Mouse (Mus musculus) kidney, embryonic 16.5 days (tissue): ENCODE results near the gene Fhad1. TPM values are rescaled to one million over a fixed set of nuclear protein-coding genes. Genes with fewer than 3 reads are reported as not detected.

Experiments used
- ATAC-seq: fragments of 200-750 bp; cut with Nextera tagmentation; 2 replicates; pipeline ENCODE4 v1.8.0; 2017; ENCODE audit warnings: moderate TSS enrichment; ENCODE audit not compliant: low FRiP score, low TSS enrichment
- H3K27ac ChIP-seq: fragments of 300-500 bp; sonication (generic); 2 replicates; pipeline ENCODE4 v1.5.1; 2014; ENCODE audit warnings: low read length
- H3K27me3 ChIP-seq: fragments of 300-500 bp; sonication (generic); 2 replicates; pipeline ENCODE4 v1.6.1; 2014; ENCODE audit warnings: low read length, control low read depth, mixed read lengths; ENCODE audit not compliant: insufficient read depth
- H3K36me3 ChIP-seq: fragments of 300-500 bp; sonication (generic); 2 replicates; pipeline ENCODE4 v1.6.1; 2014; ENCODE audit warnings: low read length, control low read depth, mixed read lengths; ENCODE audit not compliant: insufficient read depth
- H3K4me1 ChIP-seq: fragments of 300-500 bp; sonication (generic); 2 replicates; pipeline ENCODE4 v1.6.1; 2014; ENCODE audit warnings: low read length, control low read depth, mixed read lengths; ENCODE audit not compliant: insufficient read depth
- H3K4me2 ChIP-seq: fragments of 300-500 bp; sonication (generic); replicated peaks from 2 replicates; pipeline ENCODE4 v1.6.1; 2014; ENCODE audit warnings: low read depth, low read length
- H3K4me3 ChIP-seq: fragments of 300-500 bp; sonication (generic); 2 replicates; pipeline ENCODE4 v1.5.1; 2014; ENCODE audit warnings: mild to moderate bottlenecking, low read length
- H3K9ac ChIP-seq: fragments of 300-500 bp; sonication (generic); replicated peaks from 2 replicates; pipeline ENCODE4 v1.6.1; 2014; ENCODE audit warnings: low read length
- H3K9me3 ChIP-seq: fragments of 300-500 bp; sonication (generic); 2 replicates; pipeline ENCODE4 v1.6.1; 2016; ENCODE audit warnings: low read length, control low read depth
- WGBS: fragments of 180-500 bp; shearing (Covaris S2); extraction: QIAGEN DNeasy Blood & Tissue Kit; methylation state at CpG from one replicate; pipeline ENCODE4 v1.1.7; 2014; 5-methylcytosine and 5-hydroxymethylcytosine counted together
- polyA plus RNA-seq: library from polyadenylated mRNA; unstranded; fragments of >200 nt; fragmentation: Nextera tagmentation; extraction: Ambion mirVana; gene quantifications from 2 replicates; pipeline ENCODE4 v1.2.1, GENCODE M21; 2015

Gene Fhad1
- polyA plus RNA-seq, 1 experiment from 2014 or later: 0.74 TPM

DNA sequence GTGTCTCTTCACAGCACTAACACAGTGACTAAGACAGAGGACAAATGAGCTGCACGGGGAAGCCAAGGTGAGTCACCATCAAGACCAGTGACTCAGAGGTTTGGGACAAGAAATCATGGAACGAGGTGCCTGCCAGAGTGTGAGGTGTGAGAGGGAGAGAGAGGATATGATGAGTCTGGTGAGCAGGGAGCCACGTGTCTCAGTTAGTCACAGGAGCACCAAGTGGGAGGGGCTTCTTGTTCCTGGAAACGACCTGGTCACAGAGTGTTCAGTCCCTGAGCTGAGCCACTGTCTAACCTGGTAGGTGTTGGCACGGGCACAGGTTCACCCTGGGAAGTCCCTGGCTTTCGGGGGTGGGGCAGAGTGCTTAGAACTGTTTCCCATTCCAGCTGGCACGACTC is 86.0 kb downstream of the Fhad1 start:
- no peaks in the 10 kb centered on the region for H3K9me3 ChIP-seq
- no peak overlapping the region for H3K27ac ChIP-seq
- 55% methylated on average over 7 of the region's 7 CpGs for WGBS
- no peaks in the 10 kb centered on the region for H3K27me3 ChIP-seq
- no peak for ATAC-seq
- no peak overlapping the region for H3K9ac ChIP-seq
- no peaks in the 10 kb centered on the region for H3K36me3 ChIP-seq
- H3K4me2 ChIP-seq: no peak overlapping the region
- peaks cover 17% of the 10 kb centered on the region for H3K4me1 ChIP-seq
- no peak overlapping the region for H3K4me3 ChIP-seq

DNA sequence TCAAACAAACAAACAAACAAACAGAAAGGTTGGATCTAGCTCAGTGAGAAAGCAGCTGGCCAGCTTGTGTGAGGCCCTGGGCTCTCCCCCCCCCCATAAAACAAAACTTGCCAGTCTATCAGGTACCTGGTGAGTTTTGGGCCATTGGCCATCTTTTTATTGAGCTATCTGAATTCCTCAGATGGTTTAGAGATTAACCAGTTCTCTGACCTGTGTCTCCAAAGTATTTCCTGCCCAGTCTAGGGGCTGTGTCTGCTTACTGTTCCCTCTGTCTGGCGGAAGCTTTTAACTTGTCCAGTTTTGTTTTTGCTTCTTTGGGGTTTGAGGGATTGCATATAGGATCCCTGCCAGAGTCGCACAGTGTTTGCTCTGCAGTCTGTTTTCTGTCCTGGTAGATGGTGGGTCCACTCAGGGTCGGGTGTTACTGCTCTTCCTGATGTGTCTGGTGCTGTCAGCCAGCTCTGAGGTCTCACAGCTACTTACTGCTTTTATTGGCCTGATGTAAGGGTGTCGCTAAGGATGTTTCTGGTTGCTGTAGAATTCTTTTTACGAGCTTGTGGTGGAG is 89.0 kb downstream of the Fhad1 start:
- H3K4me1 ChIP-seq: peaks cover 17% of the 10 kb centered on the region
- 18% methylated on average over 5 of the region's 5 CpGs for WGBS
- H3K4me2 ChIP-seq: no peak overlapping the region
- peak; percentile 81 for ATAC-seq
- H3K9me3 ChIP-seq: no peaks in the 10 kb centered on the region
- H3K36me3 ChIP-seq: no peaks in the 10 kb centered on the region
- H3K9ac ChIP-seq: no peak overlapping the region
- no peak overlapping the region for H3K4me3 ChIP-seq
- no peaks in the 10 kb centered on the region for H3K27me3 ChIP-seq
- H3K27ac ChIP-seq: peak overlapping the region; percentile 47; the same call in 1 of the 2 replicates

DNA sequence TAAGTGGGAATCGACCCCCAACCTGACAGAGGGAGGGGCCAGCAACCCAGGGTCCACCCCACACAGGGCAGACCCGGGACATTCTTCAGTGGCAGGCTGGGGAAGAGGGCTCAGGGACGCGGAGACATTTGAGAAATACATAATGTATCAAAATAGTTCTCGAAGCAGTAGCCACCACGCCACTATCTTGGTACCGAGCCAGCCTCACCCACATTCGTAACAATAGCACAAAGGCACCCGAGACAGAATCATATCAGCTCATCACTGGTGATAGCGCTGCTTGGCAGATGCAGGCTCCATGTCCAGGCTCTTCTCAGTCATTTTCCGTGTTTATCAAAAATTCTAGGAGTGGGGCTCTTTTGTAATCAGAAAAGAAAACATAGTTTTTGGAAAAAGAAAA is 90.9 kb downstream of the Fhad1 start:
- Histone ChIP-seq H3K36me3 (no peaks in the 10 kb centered on the region), H3K9ac (no peak overlapping the region), H3K27ac (no peak overlapping the region), H3K4me3 (no peak overlapping the region), H3K4me1 (peaks cover 13% of the 10 kb centered on the region), H3K27me3 (no peaks in the 10 kb centered on the region), H3K9me3 (no peaks in the 10 kb centered on the region), H3K4me2 (no peak overlapping the region)
- 75% methylated on average over 11 of the region's 11 CpGs for WGBS
- no peak for ATAC-seq

DNA sequence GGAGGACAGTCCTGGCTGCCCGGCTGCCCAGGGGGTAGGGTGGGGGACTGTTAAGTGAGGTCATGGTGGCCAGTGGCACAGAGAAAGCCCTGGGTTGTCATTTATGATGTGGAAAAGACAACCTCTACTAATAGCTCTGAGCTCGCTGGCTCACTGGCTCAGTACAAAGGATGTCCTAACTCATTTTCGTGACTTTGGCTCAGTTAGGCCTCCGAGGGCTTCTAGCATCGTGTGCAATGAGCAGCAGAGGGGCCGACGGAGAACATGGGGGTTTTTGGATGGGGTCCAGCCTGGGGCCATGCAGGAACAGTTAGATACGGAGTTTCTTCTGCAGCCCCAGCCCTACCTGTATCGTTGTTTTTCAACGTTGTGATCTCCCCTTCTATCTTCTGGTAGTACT is 94.5 kb downstream of the Fhad1 start:
- ATAC-seq: no peak
- Histone ChIP-seq H3K9me3 (no peaks in the 10 kb centered on the region), H3K36me3 (no peaks in the 10 kb centered on the region), H3K4me3 (no peak overlapping the region), H3K9ac (no peak overlapping the region), H3K4me2 (no peak overlapping the region), H3K27ac (no peak overlapping the region), H3K4me1 (peaks cover 9% of the 10 kb centered on the region), H3K27me3 (no peaks in the 10 kb centered on the region)
- 69% methylated on average over 10 of the region's 10 CpGs for WGBS

DNA sequence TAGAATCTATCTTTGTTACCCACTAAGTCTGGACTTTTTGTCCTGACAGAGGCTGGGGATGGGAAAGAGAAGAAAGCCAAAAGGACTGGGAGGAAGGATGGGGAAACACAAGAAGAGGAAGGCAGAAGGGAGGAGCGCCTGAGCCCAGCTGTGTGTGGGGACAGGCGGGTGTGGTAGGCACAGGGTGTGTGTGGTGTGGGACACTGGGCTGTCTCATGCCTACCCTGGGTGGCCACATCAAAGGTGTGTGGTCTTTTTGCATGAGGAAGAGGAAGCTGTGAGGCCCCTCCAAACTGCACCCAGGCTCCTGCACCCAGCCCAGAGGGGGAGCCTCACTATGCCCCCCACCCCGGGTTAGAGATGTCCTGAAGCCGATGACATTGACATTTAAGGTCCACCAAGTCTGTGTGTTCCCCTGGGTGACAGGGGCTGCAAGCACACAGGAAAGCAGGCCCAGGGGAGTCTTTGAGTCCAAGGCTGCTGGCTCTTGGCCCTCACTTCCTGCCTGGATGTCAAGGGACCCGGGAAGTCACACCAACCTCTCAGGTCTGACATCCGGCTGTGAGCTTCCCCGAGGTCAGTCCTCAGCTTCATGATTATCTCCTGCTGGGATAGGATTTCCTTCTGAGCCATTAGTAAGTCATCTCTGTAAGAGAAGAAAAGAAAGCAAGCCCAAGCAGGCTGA is 97.0 kb downstream of the Fhad1 start:
- Histone ChIP-seq H3K27me3 (no peaks in the 10 kb centered on the region), H3K9me3 (no peaks in the 10 kb centered on the region), H3K4me3 (no peak overlapping the region), H3K9ac (0 out of 2 replicates have a peak overlapping the region, but pooled peaks have one; percentile 10), H3K36me3 (no peaks in the 10 kb centered on the region), H3K4me2 (no peak overlapping the region), H3K27ac (0 out of 2 replicates have a peak overlapping the region, but pooled peaks have one; percentile 17), H3K4me1 (peaks cover 16% of the 10 kb centered on the region)
- WGBS: 58% methylated on average over 7 of the region's 7 CpGs
- no peak for ATAC-seq

- Histone ChIP-seq H3K9me3 (no peaks in the 10 kb centered on the region), H3K4me2 (no peak overlapping the region), H3K9ac (no peak overlapping the region), H3K4me1 (peaks cover 16% of the 10 kb centered on the region), H3K27ac (peak overlapping the region; percentile 30; the same call in 1 of the 2 replicates), H3K36me3 (no peaks in the 10 kb centered on the region), H3K4me3 (no peak overlapping the region), H3K27me3 (no peaks in the 10 kb centered on the region)
- no peak for ATAC-seq
- WGBS: 34% methylated on average over 7 of the region's 7 CpGs
Measured at GRCm38 (mm10) chr4:141914040-141914439, 100.8 kb downstream of the Fhad1 start.

GRCm38 (mm10) chr4:141913201-141913993 is 101.5 kb downstream of the Fhad1 start:
- peak; percentile 72 for ATAC-seq

GRCm38 (mm10) chr4:141904710-141905109 is 110.2 kb downstream of the Fhad1 start:
- Histone ChIP-seq H3K27ac (no peak overlapping the region), H3K9ac (no peak overlapping the region), H3K4me2 (no peak overlapping the region), H3K4me1 (peaks cover 3% of the 10 kb centered on the region; the same call in 1 of the 2 replicates), H3K27me3 (no peaks in the 10 kb centered on the region), H3K9me3 (no peaks in the 10 kb centered on the region), H3K4me3 (no peak overlapping the region), H3K36me3 (no peaks in the 10 kb centered on the region)
- WGBS: 71% methylated on average over 9 of the region's 9 CpGs
- no peak for ATAC-seq

More at GRCm38 (mm10) chr4:141913201-141913993, 101.5 kb downstream of the Fhad1 start:
- Histone ChIP-seq H3K9me3 (no peaks in the 10 kb centered on the region), H3K27me3 (no peaks in the 10 kb centered on the region), H3K36me3 (no peaks in the 10 kb centered on the region), H3K4me1 (peaks cover 16% of the 10 kb centered on the region), H3K4me3 (no peak overlapping the region), H3K9ac (no peak overlapping the region), H3K4me2 (no peak overlapping the region), H3K27ac (peak overlapping the region; percentile 59)
- 66% methylated on average over 13 of the region's 13 CpGs for WGBS

DNA sequence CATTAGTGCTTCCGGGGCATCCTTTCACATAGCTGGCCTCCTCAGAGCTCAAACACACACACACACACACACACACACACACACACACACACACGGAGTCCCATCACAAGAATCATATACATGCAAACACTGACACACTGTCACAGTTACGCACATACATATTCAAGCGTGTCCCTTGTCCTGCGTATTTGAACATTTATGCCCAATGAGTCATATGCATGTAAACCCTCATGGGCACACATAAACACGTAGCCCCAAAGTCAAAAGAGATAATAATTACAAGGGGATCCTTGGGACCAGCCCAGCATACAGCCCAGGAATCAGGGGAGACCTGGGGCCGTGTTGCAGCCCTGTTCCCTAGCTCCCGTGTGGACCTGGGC is 112.4 kb downstream of the Fhad1 start:
- WGBS: 83% methylated on average over 8 of the region's 8 CpGs

More for the DNA sequence above, 112.4 kb downstream of the Fhad1 start:
- Histone ChIP-seq H3K27me3 (no peaks in the 10 kb centered on the region), H3K4me3 (no peak overlapping the region), H3K4me2 (no peak overlapping the region), H3K9ac (no peak overlapping the region), H3K9me3 (no peaks in the 10 kb centered on the region), H3K4me1 (peaks cover 3% of the 10 kb centered on the region; the same call in 1 of the 2 replicates), H3K27ac (no peak overlapping the region), H3K36me3 (no peaks in the 10 kb centered on the region)
- ATAC-seq: no peak
